Mouse (Mus musculus) CH12.LX (cell line): ENCODE data around the gene Folr1. TPM values are rescaled to one million over a fixed set of nuclear protein-coding genes. Genes with fewer than 3 reads are reported as not detected.

Experiments
- DNase-seq: peaks from one replicate; pipeline ENCODE4 v3.0.0-alpha.2; 2013; ENCODE audit errors: extremely low read depth
- H3K27ac ChIP-seq: 2 replicates; pipeline ENCODE4 v1.5.1; 2012; ENCODE audit warnings: low read depth, mild to moderate bottlenecking, control low read depth, moderate library complexity; ENCODE audit not compliant: insufficient read depth
- H3K27me3 ChIP-seq: replicated peaks from 2 replicates; pipeline ENCODE3; 2012; ENCODE audit warnings: inconsistent platforms
- H3K36me3 ChIP-seq, 2 experiments: replicated peaks in 1 of 2; 2 replicates each; pipeline versions ENCODE3 to v1.6.1; 2012; ENCODE audit warnings: inconsistent platforms in 1 of 2, low read length in 1 of 2, mild to moderate bottlenecking in 1 of 2, mixed read lengths in 1 of 2, moderate library complexity in 1 of 2; ENCODE audit not compliant: control insufficient read depth in 1 of 2, insufficient read depth in 1 of 2
- H3K4me1 ChIP-seq, 2 experiments: 2 replicates each; pipeline ENCODE4 v1.6.1; 2012; ENCODE audit warnings: inconsistent platforms in 1 of 2, moderate library complexity in 1 of 2; ENCODE audit not compliant: insufficient read depth in 2 of 2, control insufficient read depth in 1 of 2
- H3K4me2 ChIP-seq: 2 replicates; pipeline ENCODE4 v1.6.1; 2012; ENCODE audit warnings: low read depth, mild to moderate bottlenecking, control low read depth; ENCODE audit not compliant: poor library complexity, insufficient read depth, severe bottlenecking
- H3K4me3 ChIP-seq, 3 experiments: fragments of 150-350 bp in 1 of 3; sonication (generic) in 1 of 3; replicated peaks in 1 of 3; 2 replicates each; pipeline versions ENCODE3 to v1.5.1; 2011 to 2012; ENCODE audit warnings: low read depth in 2 of 3, low read length in 2 of 3, mild to moderate bottlenecking in 2 of 3, moderate library complexity in 2 of 3, control low read depth in 1 of 3, improper control_type of control experiment in 1 of 3, inconsistent platforms in 1 of 3, mixed read lengths in 1 of 3; ENCODE audit not compliant: poor library complexity in 1 of 3
- H3K79me2 ChIP-seq: replicated peaks from 2 replicates; pipeline ENCODE4 v1.6.1; 2012; ENCODE audit warnings: mild to moderate bottlenecking, moderate library complexity; ENCODE audit not compliant: control insufficient read depth, poor library complexity, insufficient read depth, severe bottlenecking; ENCODE audit errors: extremely low read depth
- H3K9ac ChIP-seq: 2 replicates; pipeline ENCODE4 v1.6.1; 2012; ENCODE audit warnings: low read depth, mild to moderate bottlenecking, control low read depth, moderate library complexity; ENCODE audit not compliant: insufficient read depth
- H3K9me3 ChIP-seq: replicated peaks from 2 replicates; pipeline ENCODE3; 2012; ENCODE audit warnings: low read length, inconsistent platforms, mixed read lengths
- CHD1 ChIP-seq: IDR thresholded peaks from 2 replicates; pipeline ENCODE4 v1.6.1; 2012; ENCODE audit warnings: low read depth, low read length, improper control_type of control experiment, inconsistent platforms
- CHD2 ChIP-seq: IDR thresholded peaks from 2 replicates; pipeline ENCODE4 v1.6.1; 2011; ENCODE audit warnings: low read length, improper control_type of control experiment
- E2F4 ChIP-seq: IDR thresholded peaks from 2 replicates; pipeline ENCODE4 v1.6.1; 2011; ENCODE audit warnings: low read depth, low read length, improper control_type of control experiment; ENCODE audit not compliant: insufficient replicate concordance
- ELF1 ChIP-seq: IDR thresholded peaks from 2 replicates; pipeline ENCODE4 v1.6.1; 2014; ENCODE audit warnings: low read depth, mild to moderate bottlenecking, inconsistent platforms, low read length, improper control_type of control experiment
- EP300 ChIP-seq: IDR thresholded peaks from 2 replicates; pipeline ENCODE4 v1.6.1; 2011; ENCODE audit warnings: low read length, improper control_type of control experiment
- ETS1 ChIP-seq: conservative IDR thresholded peaks from 2 replicates; pipeline ENCODE4 v1.6.1; 2012; ENCODE audit warnings: low read depth, mild to moderate bottlenecking, inconsistent platforms, low read length, improper control_type of control experiment, moderate library complexity
- GABPA ChIP-seq: IDR thresholded peaks from 2 replicates; pipeline ENCODE4 v1.6.1; 2012; ENCODE audit warnings: low read depth, low read length, improper control_type of control experiment, inconsistent platforms; ENCODE audit not compliant: insufficient replicate concordance
- HCFC1 ChIP-seq: IDR thresholded peaks from 2 replicates; pipeline ENCODE4 v1.6.1; 2012; ENCODE audit warnings: low read depth, mild to moderate bottlenecking, inconsistent platforms, low read length, improper control_type of control experiment
- IRF4 ChIP-seq: IDR thresholded peaks from 2 replicates; pipeline ENCODE4 v1.6.1; 2014; ENCODE audit warnings: low read depth, mild to moderate bottlenecking, inconsistent platforms, low read length, improper control_type of control experiment
- JUND ChIP-seq: conservative IDR thresholded peaks from 2 replicates; pipeline ENCODE4 v1.6.1; 2011; ENCODE audit warnings: low read depth, low read length, improper control_type of control experiment
- KAT2A ChIP-seq: IDR thresholded peaks from 2 replicates; pipeline ENCODE4 v1.6.1; 2012; ENCODE audit warnings: low read length, improper control_type of control experiment, inconsistent platforms; ENCODE audit not compliant: insufficient replicate concordance
- MAFK ChIP-seq: IDR thresholded peaks from 2 replicates; pipeline ENCODE4 v1.6.1; 2011; ENCODE audit warnings: low read length, improper control_type of control experiment; ENCODE audit not compliant: insufficient replicate concordance
- MAX ChIP-seq: IDR thresholded peaks from 2 replicates; pipeline ENCODE4 v1.6.1; 2011; ENCODE audit warnings: low read length, improper control_type of control experiment
- MAZ ChIP-seq: IDR thresholded peaks from 2 replicates; pipeline ENCODE4 v1.6.1; 2012; ENCODE audit warnings: low read depth, mild to moderate bottlenecking, inconsistent platforms, low read length, improper control_type of control experiment, moderate library complexity
- MXI1 ChIP-seq: IDR thresholded peaks from 2 replicates; pipeline ENCODE4 v1.6.1; 2011; ENCODE audit warnings: mild to moderate bottlenecking, low read depth, low read length, improper control_type of control experiment
- NRF1 ChIP-seq: IDR thresholded peaks from 2 replicates; pipeline ENCODE4 v1.6.1; 2014; ENCODE audit warnings: low read depth, mild to moderate bottlenecking, inconsistent platforms, low read length, improper control_type of control experiment, moderate library complexity
- RAD21 ChIP-seq: IDR thresholded peaks from 2 replicates; pipeline ENCODE4 v1.6.1; 2011; ENCODE audit warnings: low read depth, mild to moderate bottlenecking, low read length, improper control_type of control experiment, moderate library complexity
- RCOR1 ChIP-seq: conservative IDR thresholded peaks from 2 replicates; pipeline ENCODE4 v1.6.1; 2012; ENCODE audit warnings: low read depth, mild to moderate bottlenecking, inconsistent platforms, low read length, improper control_type of control experiment
- TBP ChIP-seq: conservative IDR thresholded peaks from 2 replicates; pipeline ENCODE4 v1.6.1; 2011; ENCODE audit warnings: low read depth, low read length, improper control_type of control experiment
- TCF12 ChIP-seq: IDR thresholded peaks from 2 replicates; pipeline ENCODE4 v1.6.1; 2014; ENCODE audit warnings: low read depth, mild to moderate bottlenecking, inconsistent platforms, low read length, improper control_type of control experiment
- USF1 ChIP-seq: IDR thresholded peaks from 2 replicates; pipeline ENCODE4 v1.6.1; 2014; ENCODE audit warnings: low read depth, mild to moderate bottlenecking, inconsistent platforms, low read length, improper control_type of control experiment
- ZC3H11A ChIP-seq: IDR thresholded peaks from 2 replicates; pipeline ENCODE4 v1.6.1; 2012; ENCODE audit warnings: low read depth, mild to moderate bottlenecking, inconsistent platforms, low read length, improper control_type of control experiment
- ZKSCAN1 ChIP-seq: IDR thresholded peaks from 2 replicates; pipeline ENCODE4 v1.6.1; 2012; ENCODE audit warnings: low read depth, inconsistent platforms, low read length, improper control_type of control experiment, borderline replicate concordance
- ZNF384 ChIP-seq: IDR thresholded peaks from 2 replicates; pipeline ENCODE4 v1.6.1; 2012; ENCODE audit warnings: low read depth, low read length, improper control_type of control experiment, inconsistent platforms
- dilution Hi-C: fragments of 300-500 bp; cut with MboI; formaldehyde crosslinking; loops from 2 replicates; pipeline ENCODE4 v1.14.3; 2020; ENCODE audit warnings: low sequenced_read_pairs; ENCODE audit not compliant: extremely low pct_unique_long_range_greater_than_20kb, extremely low pct_ligation_motif_present
- in situ Hi-C: fragments of 300-500 bp; cut with MboI; formaldehyde crosslinking; loops from 3 replicates; pipeline ENCODE4 v1.14.3; 2019; ENCODE audit warnings: low sequenced_read_pairs, low pct_ligation_motif_present, low pct_unique_long_range_greater_than_20kb, mixed read lengths
- polyA plus RNA-seq: library from polyadenylated mRNA; unstranded; fragments of >175 nt; gene quantifications from 2 replicates; pipeline ENCODE4 v1.2.1, GENCODE M21; 2012; ENCODE audit warnings: low read depth; ENCODE audit not compliant: insufficient read length
- total RNA-seq, 2 experiments: library from RNA; depleted of rRNA; stranded (reverse); fragments of 300-350 nt in 1 of 2; fragments of >200 nt in 1 of 2; gene quantifications; 2 replicates each; pipeline ENCODE4 v1.2.3; 2012 to 2014

Gene Folr1
- total and polyA plus RNA-seq, 3 experiments = 0.25 TPM; not detected in 2

DNA sequence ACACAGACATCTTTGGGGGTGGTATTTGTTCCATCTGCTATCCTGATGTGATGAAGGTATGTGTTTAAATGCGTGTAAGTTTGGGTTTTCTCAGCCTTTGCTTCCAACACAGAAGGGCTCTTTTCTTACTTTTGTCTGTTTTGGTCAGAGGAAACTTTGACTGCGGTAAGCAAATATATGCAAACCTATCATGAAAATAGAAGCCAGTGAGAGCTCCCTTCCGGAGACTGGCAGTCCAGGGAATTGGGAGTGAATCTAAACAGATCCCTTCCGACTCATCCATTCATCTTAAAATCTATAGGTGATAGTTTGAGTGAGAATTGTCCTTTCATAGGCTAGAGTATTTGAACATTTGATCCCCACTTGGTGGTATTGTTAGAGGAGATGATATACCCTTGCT lies 17.9 kb upstream of the Folr1 start (continued):
- peak; percentile 63 for TF ChIP-seq EP300
- no peak for TF ChIP-seq MAFK
- no peak for TF ChIP-seq USF1
- TF ChIP-seq CHD2 = no peak
- no peak for TF ChIP-seq NRF1
- TF ChIP-seq MAZ = no peak
- TF ChIP-seq TBP = 0 out of 2 replicates have a peak, but pooled peaks have one; percentile 18
- TF ChIP-seq E2F4 = no peak
- TF ChIP-seq CHD1 = no peak
- TF ChIP-seq GABPA = no peak
- peak; percentile 38; the same call in 1 of the 2 replicates for TF ChIP-seq ETS1
- TF ChIP-seq ZC3H11A = no peak
- TF ChIP-seq TCF12 = no peak
- no peak for TF ChIP-seq ELF1
- TF ChIP-seq RAD21 = no peak
- TF ChIP-seq ZNF384 = no peak
- TF ChIP-seq, all 38 proteins: peak for 5

DNA sequence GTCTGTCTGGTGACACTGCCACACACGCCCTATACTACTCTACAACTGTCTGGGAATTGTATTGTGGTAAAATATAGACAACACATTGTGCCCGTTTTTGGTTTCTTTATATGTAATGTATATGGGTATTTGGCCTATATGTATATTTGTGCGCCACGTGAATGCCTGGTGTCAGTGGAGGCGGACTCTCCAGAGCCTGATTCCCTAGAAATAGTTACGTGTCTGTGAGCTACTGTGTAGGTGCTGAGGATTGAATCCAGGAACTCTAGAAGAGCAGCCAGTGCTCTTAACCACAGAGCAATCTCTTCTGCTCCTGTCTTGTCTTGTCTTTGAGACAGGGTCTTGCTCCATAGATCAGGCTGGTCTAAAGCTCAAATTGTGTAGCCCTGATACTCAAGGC lies 15.7 kb upstream of the Folr1 start:
- H3K27ac ChIP-seq = no peak overlapping the region
- no peaks in the 10 kb centered on the region for H3K9me3 ChIP-seq
- dilution Hi-C loops = no loop called here
- H3K4me1 ChIP-seq = peaks cover 2 to 24% of the 10 kb centered on the region in 2 experiments; a peak in 3 of 4 replicates
- no peaks in the 10 kb centered on the region for H3K36me3 ChIP-seq
- TF ChIP-seq EP300 (no peak), ETS1 (no peak), HCFC1 (no peak), JUND (no peak), MAFK (no peak), MAX (no peak), USF1 (no peak), MXI1 (no peak), RCOR1 (no peak), RAD21 (no peak), KAT2A (no peak), NRF1 (no peak), IRF4 (no peak), ZKSCAN1 (no peak), GABPA (no peak), TCF12 (no peak)
- H3K4me2 ChIP-seq = no peak overlapping the region
- no peak overlapping the region for H3K9ac ChIP-seq
- no peaks in the 10 kb centered on the region for H3K79me2 ChIP-seq
- in situ Hi-C loops = no loop called here
- DNase-seq = no peak
- no peak overlapping the region for H3K4me3 ChIP-seq
- peaks cover 2% of the 10 kb centered on the region for H3K27me3 ChIP-seq
